Mouse (Mus musculus) CH12F3 (cell line): ENCODE data around the gene Olfr1024.

Experiments
- in situ Hi-C: fragments of 300-500 bp; cut with MboI; formaldehyde crosslinking; loops from 2 replicates; pipeline ENCODE4 v1.14.3; 2020; ENCODE audit warnings: low sequenced_read_pairs

Gene Olfr1024

DNA sequence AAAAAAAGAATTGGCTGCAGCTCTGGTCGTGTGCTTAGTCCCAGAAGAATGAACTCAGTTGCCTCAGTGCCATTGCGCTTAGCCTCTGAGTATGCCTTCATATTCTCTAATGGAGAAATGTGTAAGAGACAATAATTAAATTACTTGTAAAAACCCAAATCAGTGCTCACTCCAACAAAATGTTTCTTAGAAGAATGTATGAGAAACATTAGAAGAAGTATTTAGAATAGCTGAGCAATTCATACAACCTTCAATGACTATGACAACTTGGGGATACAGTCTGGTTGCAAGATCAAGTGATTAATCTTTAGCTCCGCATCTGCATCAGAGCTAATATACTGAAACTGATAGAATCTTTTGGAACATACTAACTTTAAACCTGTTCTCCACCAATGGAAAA, at the start of gene Olfr1024:
Gene Olfr1024 (minus strand): TSS at position 101 of the 400 bp plus-strand sequence.
- in situ Hi-C loops, result no loop called here

DNA sequence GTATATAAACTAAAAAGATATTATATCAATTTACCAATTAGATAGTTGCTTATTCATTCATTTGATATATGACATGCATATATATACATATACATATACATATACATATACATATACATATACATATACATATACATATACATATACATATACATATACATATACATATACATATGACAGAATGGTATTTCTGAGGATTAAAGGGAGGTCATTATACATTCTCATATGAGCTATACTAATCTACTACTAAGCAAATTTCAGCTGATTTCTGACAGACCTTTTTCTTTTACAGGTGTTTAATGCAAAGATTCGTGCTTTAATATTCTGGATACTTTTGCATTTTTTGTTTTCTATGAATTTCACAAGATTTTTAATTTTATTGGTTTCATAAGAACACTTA, 45.3 kb upstream of the Olfr1024 start, which contains the start of gene Olfr1028:
Gene Olfr1028 (plus strand): TSS at position 301 of the 400 bp plus-strand sequence.
- in situ Hi-C loops, result no loop called here

DNA sequence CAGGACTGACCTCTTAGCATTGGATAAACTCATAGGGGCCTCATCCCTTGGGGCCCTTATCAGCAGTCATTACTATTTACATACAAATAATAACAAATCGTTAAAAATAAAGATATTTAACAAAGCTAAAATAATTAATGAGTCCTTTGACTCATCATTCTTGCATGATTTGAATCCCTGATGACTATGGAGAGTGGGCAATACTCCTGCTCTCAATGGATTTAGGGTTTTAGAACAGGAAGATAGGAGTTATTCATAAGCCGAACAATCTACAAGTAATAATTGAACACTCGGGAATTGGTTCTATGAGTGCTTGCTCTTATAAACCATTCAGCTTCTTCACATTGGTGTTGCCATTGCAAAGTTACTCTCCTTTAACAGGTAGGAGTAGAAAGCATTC, 16.4 kb upstream of the Olfr1024 start, which contains the start of gene Olfr1026:
Gene Olfr1026 (plus strand): TSS at position 301 of the 400 bp plus-strand sequence.
- in situ Hi-C loops, result no loop called here

DNA sequence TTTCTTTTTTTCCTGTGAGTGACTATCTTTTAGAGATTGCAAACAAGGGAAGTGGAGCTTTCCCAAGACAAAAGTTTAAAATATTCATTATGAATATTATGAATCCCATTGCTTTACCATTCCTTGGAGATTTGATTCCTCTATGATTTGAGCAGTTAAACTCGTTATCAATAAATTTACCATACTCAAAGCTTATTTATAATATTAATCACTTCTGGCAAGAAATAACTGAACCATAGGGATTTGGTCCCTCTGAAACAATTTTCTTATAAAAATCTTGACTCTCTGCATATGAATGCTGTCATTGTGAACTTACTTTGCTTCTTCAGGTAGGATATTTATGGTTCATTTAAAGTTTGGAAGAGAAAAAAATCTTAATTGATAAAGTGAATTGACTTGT, 10.0 kb upstream of the Olfr1024 start, which contains the start of gene Olfr1025-ps1:
Gene Olfr1025-ps1 (plus strand): TSS at position 301 of the 400 bp plus-strand sequence.
- in situ Hi-C loops, result no loop called here

DNA sequence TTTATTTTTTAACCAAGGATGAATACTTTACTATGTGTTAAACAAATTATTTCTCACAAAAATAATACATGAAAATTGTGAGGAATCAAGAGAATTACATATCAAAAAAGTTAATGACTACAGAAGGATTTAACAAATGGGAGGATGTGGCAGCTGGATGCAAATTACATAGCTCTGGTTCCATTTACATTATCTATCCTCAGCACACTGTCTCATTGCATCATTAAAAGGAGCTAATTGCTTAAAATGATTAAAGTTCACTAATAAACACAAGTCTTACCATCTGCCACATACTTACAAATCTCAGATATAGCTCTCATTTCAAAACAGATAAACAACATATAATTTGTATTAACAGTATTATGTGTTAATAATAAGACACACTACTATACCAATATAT, 8.3 kb upstream of the Olfr1024 start:
- in situ Hi-C loops, result no loop called here

DNA sequence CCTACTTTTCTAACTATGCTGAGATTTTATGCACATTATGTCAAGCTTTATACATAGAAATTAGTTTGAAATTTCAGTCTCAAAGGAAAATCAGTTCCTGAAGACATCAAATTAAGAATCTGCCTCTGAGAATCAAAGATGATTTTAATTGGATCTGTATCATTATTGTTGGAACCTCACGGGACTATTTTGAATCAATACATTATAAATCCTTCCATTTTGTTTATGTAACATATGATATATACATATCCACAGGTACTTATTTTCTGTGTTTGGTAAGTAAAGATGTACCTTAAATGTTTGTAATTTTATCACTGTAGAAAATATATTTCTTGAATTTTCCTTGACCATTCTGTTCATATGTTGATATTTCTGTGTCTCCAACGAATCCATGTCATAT, 19.5 kb downstream of the Olfr1024 start, which contains the start of gene Olfr1023:
Gene Olfr1023 (plus strand): TSS at position 301 of the 400 bp plus-strand sequence.
- in situ Hi-C loops, result no loop called here

DNA sequence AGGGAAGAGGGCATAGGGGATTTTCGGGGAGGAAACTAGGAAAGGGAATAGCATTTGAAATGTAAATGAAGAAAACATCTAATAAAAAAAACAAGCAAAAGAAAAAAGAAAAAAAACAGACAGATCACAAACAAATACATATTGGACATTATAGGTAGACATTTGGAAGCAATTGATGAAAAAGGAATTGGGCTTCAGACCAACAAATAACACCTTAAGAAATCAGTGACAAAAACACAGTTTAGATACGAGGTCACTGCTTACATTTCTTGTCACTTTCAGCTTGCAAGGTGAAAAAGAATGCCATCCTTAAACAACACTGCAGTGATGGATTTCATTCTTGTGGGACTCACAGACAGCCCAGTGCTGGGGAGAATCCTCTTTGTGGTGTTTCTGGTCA, 36.6 kb downstream of the Olfr1024 start, which contains the start of gene Olfr1022:
Gene Olfr1022 (plus strand): TSS at position 301 of the 400 bp plus-strand sequence.
- in situ Hi-C loops, result no loop called here
